Mouse (Mus musculus) liver, embryonic 14.5 days (tissue): ENCODE measurements around the gene Fam189a2.

Experiments
- CTCF ChIP-seq: IDR thresholded peaks from 2 replicates; pipeline ENCODE4 v1.5.1; 2016; ENCODE audit warnings: antibody characterized with exemption, low read depth, control low read depth
- EP300 ChIP-seq: IDR thresholded peaks from 2 replicates; pipeline ENCODE4 v1.6.1; 2016; ENCODE audit warnings: antibody characterized with exemption, low read depth

DNA sequence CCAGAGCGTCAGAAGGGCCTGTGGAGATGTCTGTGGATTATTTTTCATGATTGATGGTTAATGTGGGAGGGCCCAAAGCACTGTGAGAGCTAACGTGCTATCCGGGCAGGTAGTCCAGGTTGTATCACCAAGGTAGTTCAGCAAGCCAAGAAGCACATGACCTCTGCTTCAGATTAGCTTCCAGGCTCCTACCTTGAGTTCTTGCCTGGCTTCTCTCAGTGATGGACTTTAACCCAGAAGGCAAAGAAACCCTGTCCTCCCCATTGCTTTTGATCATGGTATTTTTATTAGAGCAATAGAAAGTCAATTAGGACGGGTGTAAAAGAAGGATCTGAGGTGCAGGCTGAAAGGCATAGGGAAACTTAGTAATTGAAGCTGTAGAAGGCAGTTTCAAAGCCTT, 32.8 kb upstream of the Fam189a2 start:
- no peak for TF ChIP-seq EP300
- TF ChIP-seq CTCF = no peak
